ENCODE assay signal across 8 mouse cellular contexts in genomic region chr2:181864536-181864860, GRCm38 (mm10). TPM values are rescaled to one million over a fixed set of nuclear protein-coding genes. Genes with fewer than 3 reads are reported as not detected.
A peak's percentile ranks its signal among the peaks of the same experiment; 100 is the strongest.
DNase-seq lines count a peak whose midpoint lies in the region; ATAC-seq and TF ChIP-seq lines count a peak whose summit lies in the region.

No protein-coding gene starts in this region.

- in situ Hi-C loops in Patski (cut with MboI; ENCODE audit: low pct_unique_long_range_greater_than_20kb): loop anchor here (10.0 kb wide), 1 partner anchor 90 kb away; no protein-coding TSS in a partner anchor

- no peaks in the 10 kb centered on the region for H3K9me3 ChIP-seq in heart, postnatal 0 days (replicated peaks; ENCODE audit: control insufficient read depth, low read length)
- no peaks in the 10 kb centered on the region for H3K9me3 ChIP-seq in hindbrain, embryonic 11.5 days (ENCODE audit: control insufficient read depth, low read length)
- H3K9me3 ChIP-seq in midbrain, embryonic 11.5 days (ENCODE audit: control insufficient read depth, low read length): no peaks in the 10 kb centered on the region

- H3K27me3 ChIP-seq in heart, postnatal 0 days (ENCODE audit: control insufficient read depth, insufficient read depth, low read length): no peaks in the 10 kb centered on the region
- no peaks in the 10 kb centered on the region for H3K27me3 ChIP-seq in Patski
- no peaks in the 10 kb centered on the region for H3K27me3 ChIP-seq in hindbrain, embryonic 11.5 days (ENCODE audit: control insufficient read depth, insufficient read depth, low read length)
- no peaks in the 10 kb centered on the region for H3K27me3 ChIP-seq in midbrain, embryonic 11.5 days (ENCODE audit: control insufficient read depth, insufficient read depth, low read length)

- CTCF ChIA-PET in Patski (lab: Charles Lee): interaction anchor here (0.8 kb wide), 1 partner anchor 183 kb away, joined by 3 read pairs; no protein-coding TSS in a partner anchor

- peak overlapping the region; percentile 69 for H3K9ac ChIP-seq in heart, postnatal 0 days (replicated peaks; ENCODE audit: low read depth, low read length)
- peak overlapping the region; percentile 55 for H3K9ac ChIP-seq in hindbrain, embryonic 11.5 days (ENCODE audit: low read depth, low read length)
- H3K9ac ChIP-seq in midbrain, embryonic 11.5 days (ENCODE audit: low read length): peak overlapping the region; percentile 88

- intact Hi-C loops in heart, postnatal 25 days (cut with DNase I): loop anchor here (2.0 to 10.0 kb wide), 2 partner anchors 142 to 240 kb away; no protein-coding TSS in a partner anchor

- TF ChIP-seq CTCF in heart, postnatal 0 days (IDR thresholded peaks at IDR 0.05; ENCODE audit: low read depth): no peak
- no peak for TF ChIP-seq CTCF in Patski (IDR thresholded peaks at IDR 0.05)

- TF ChIP-seq EP300 in heart, postnatal 0 days (IDR thresholded peaks at IDR 0.05; ENCODE audit: low read depth): no peak

- ATAC-seq in heart, postnatal 0 days (ENCODE audit: insufficient read depth, low read depth): no peak; the same call in 1 of the 2 replicates
- ATAC-seq in Patski: peak; percentile 26
- ATAC-seq in hindbrain, embryonic 11.5 days (ENCODE audit: low FRiP score): peak; percentile 65; the same call in 1 of the 2 replicates
- peak; percentile 70 for ATAC-seq in midbrain, embryonic 11.5 days (ENCODE audit: low FRiP score)

- H3K27ac ChIP-seq in heart, postnatal 0 days (ENCODE audit: low read depth): peak overlapping the region; percentile 41
- H3K27ac ChIP-seq in hindbrain, embryonic 11.5 days (ENCODE audit: low read depth, low read length): peak overlapping the region; percentile 12; the same call in 1 of the 2 replicates
- peak overlapping the region; percentile 51; the same call in 1 of the 2 replicates for H3K27ac ChIP-seq in midbrain, embryonic 11.5 days (ENCODE audit: low read depth, low read length)

- peak overlapping the region; percentile 64 for H3K4me3 ChIP-seq in heart, postnatal 0 days (ENCODE audit: low read depth, low read length)
- H3K4me3 ChIP-seq in hindbrain, embryonic 11.5 days (ENCODE audit: low read depth, low read length): peak overlapping the region; percentile 48
- H3K4me3 ChIP-seq in midbrain, embryonic 11.5 days (ENCODE audit: low read depth, low read length): peak overlapping the region; percentile 84

- H3K4me1 ChIP-seq in heart, postnatal 0 days (ENCODE audit: control insufficient read depth, insufficient read depth): peaks cover 10% of the 10 kb centered on the region; the same call in 1 of the 2 replicates
- peaks cover 5% of the 10 kb centered on the region; the same call in 1 of the 2 replicates for H3K4me1 ChIP-seq in hindbrain, embryonic 11.5 days (replicated peaks; ENCODE audit: control insufficient read depth, insufficient read depth, low read length)
- H3K4me1 ChIP-seq in midbrain, embryonic 11.5 days (ENCODE audit: control insufficient read depth, insufficient read depth, low read length): peaks cover 11% of the 10 kb centered on the region

- POLR2A ChIA-PET in Patski (lab: Charles Lee): interaction anchor here (0.6 kb wide), 1 partner anchor 12 kb away, joined by 4 read pairs; no protein-coding TSS in a partner anchor

- WGBS in heart, postnatal 0 days: under 1% methylated on average over 22 of the region's 22 CpGs
- WGBS in hindbrain, embryonic 11.5 days: under 1% methylated on average over 22 of the region's 22 CpGs
- WGBS in midbrain, embryonic 11.5 days: under 1% methylated on average over 22 of the region's 22 CpGs

- no peak for DNase-seq in heart, postnatal 0 days (ENCODE audit: low spot score)
- no peak for DNase-seq in heart, postnatal 25 days (ENCODE audit: low spot score)
- DNase-seq in Patski (ENCODE audit: low read depth, low spot score) (no peak), adipocyte (ENCODE audit: low spot score) (no peak)
- no peak for DNase-seq in hindbrain, embryonic 11.5 days (ENCODE audit: low spot score)
- peak; percentile 97 for DNase-seq in midbrain, embryonic 11.5 days (ENCODE audit: low spot score, missing footprints)
- no peak for DNase-seq in embryo, embryonic 10 days (ENCODE audit: low spot score)
- no peak for DNase-seq in layer of hippocampus, adult 8-10 months (ENCODE audit: low spot score in 2 of 2)

- peak overlapping the region; percentile 85 for H3K4me2 ChIP-seq in heart, postnatal 0 days (ENCODE audit: low read depth, low read length)
- H3K4me2 ChIP-seq in hindbrain, embryonic 11.5 days (replicated peaks; ENCODE audit: low read depth, low read length): peak overlapping the region; percentile 49
- H3K4me2 ChIP-seq in midbrain, embryonic 11.5 days: peak overlapping the region; percentile 87

- H3K36me3 ChIP-seq in heart, postnatal 0 days (replicated peaks; ENCODE audit: control insufficient read depth, insufficient read depth, low read length): peaks cover 12% of the 10 kb centered on the region
- no peaks in the 10 kb centered on the region for H3K36me3 ChIP-seq in hindbrain, embryonic 11.5 days (ENCODE audit: control insufficient read depth, insufficient read depth, low read length)
- no peaks in the 10 kb centered on the region for H3K36me3 ChIP-seq in midbrain, embryonic 11.5 days (ENCODE audit: control insufficient read depth, insufficient read depth, low read length)

RNA-seq across cellular contexts. Expression of gene Polr3k, which starts 0.4 kb away (rescaled TPM):
- 9.3 and 15.3 TPM in 2 replicates for total RNA-seq in heart, postnatal 0 days (2014; rRNA removed; ENCODE audit: low replicate concordance)
- 25.4 and 28.6 TPM in 2 replicates for polyA plus RNA-seq in heart, postnatal 0 days (2015; fragmentation: Nextera tagmentation; extraction: Ambion mirVana)
- total RNA-seq in heart, postnatal 25 days (2021): 10 to 100 TPM; 11.3 to 11.9 TPM
- 24.3 TPM for polyA plus RNA-seq in Patski (2021)
- 96.5 and 97.5 TPM in 2 replicates for polyA plus RNA-seq in hindbrain, embryonic 11.5 days (2014; fragmentation: Nextera tagmentation; extraction: Ambion mirVana)
- 100 and 102 TPM in 2 replicates for polyA plus RNA-seq in midbrain, embryonic 11.5 days (2014; fragmentation: Nextera tagmentation; extraction: Ambion mirVana)
- 10 to 100 TPM; 24.8 to 32.6 (median 27.3) TPM for total RNA-seq in layer of hippocampus, adult 8-10 months (2022)

RNA-seq across cellular contexts. Expression of gene Pcmtd2, which starts 26.8 kb away (rescaled TPM):
- 18.3 and 40.2 TPM in 2 replicates for total RNA-seq in heart, postnatal 0 days (2014; rRNA removed; ENCODE audit: low replicate concordance)
- 28.9 and 34.7 TPM in 2 replicates for polyA plus RNA-seq in heart, postnatal 0 days (2015; fragmentation: Nextera tagmentation; extraction: Ambion mirVana)
- total RNA-seq in heart, postnatal 25 days (2021): 10 to 100 TPM; 47.1 to 58.6 TPM
- polyA plus RNA-seq in Patski (2021): 63.3 TPM
- polyA plus RNA-seq in hindbrain, embryonic 11.5 days (2014; fragmentation: Nextera tagmentation; extraction: Ambion mirVana): 33.8 and 34.3 TPM in 2 replicates
- 36.5 and 37.7 TPM in 2 replicates for polyA plus RNA-seq in midbrain, embryonic 11.5 days (2014; fragmentation: Nextera tagmentation; extraction: Ambion mirVana)
- total RNA-seq in layer of hippocampus, adult 8-10 months (2022): 100 to 1,000 TPM in 1 of 4 experiments, 10 to 100 TPM in 3; 76.2 to 112 (median 93.0) TPM
